Mouse (Mus musculus) stomach, postnatal 0 days (tissue): ENCODE results near the gene Capzb. TPM values are rescaled to one million over a fixed set of nuclear protein-coding genes. Genes with fewer than 3 reads are reported as not detected.

ENCODE experiments used
- ATAC-seq: fragments of 200-750 bp; cut with Nextera tagmentation; 2 replicates; pipeline ENCODE4 v1.8.0; 2017; ENCODE audit not compliant: low FRiP score, low TSS enrichment
- DNase-seq: peaks from one replicate; pipeline ENCODE4 v3.0.0-alpha.2; 2016; ENCODE audit warnings: low spot score
- H3K27ac ChIP-seq: fragments of 300-500 bp; sonication (generic); replicated peaks from 2 replicates; pipeline ENCODE4 v1.5.1; 2014; ENCODE audit warnings: mild to moderate bottlenecking, control low read depth
- H3K27me3 ChIP-seq: fragments of 300-500 bp; sonication (generic); 2 replicates; pipeline ENCODE4 v1.6.1; 2014; ENCODE audit warnings: low read length; ENCODE audit not compliant: control insufficient read depth, insufficient read depth
- H3K36me3 ChIP-seq: fragments of 300-500 bp; sonication (generic); 2 replicates; pipeline ENCODE4 v1.6.1; 2014; ENCODE audit warnings: low read length, mixed read lengths; ENCODE audit not compliant: control insufficient read depth, insufficient read depth
- H3K4me1 ChIP-seq: fragments of 300-500 bp; sonication (generic); replicated peaks from 2 replicates; pipeline ENCODE4 v1.6.1; 2014; ENCODE audit warnings: antibody characterized with exemption; ENCODE audit not compliant: control insufficient read depth, insufficient read depth
- H3K4me2 ChIP-seq: fragments of 300-500 bp; sonication (generic); replicated peaks from 2 replicates; pipeline ENCODE4 v1.6.1; 2014; ENCODE audit warnings: low read depth, mild to moderate bottlenecking, control low read depth, moderate library complexity
- H3K4me3 ChIP-seq: fragments of 300-500 bp; sonication (generic); 2 replicates; pipeline ENCODE4 v1.5.1; 2014; ENCODE audit warnings: low read depth, low read length, control low read depth
- H3K9ac ChIP-seq: fragments of 300-500 bp; sonication (generic); 2 replicates; pipeline ENCODE4 v1.6.1; 2014; ENCODE audit warnings: mild to moderate bottlenecking, low read length, control low read depth, mixed read lengths
- H3K9me3 ChIP-seq: fragments of 300-500 bp; sonication (generic); 2 replicates; pipeline ENCODE4 v1.6.1; 2016; ENCODE audit warnings: low read length; ENCODE audit not compliant: control insufficient read depth
- CTCF ChIP-seq: IDR thresholded peaks from 2 replicates; pipeline ENCODE4 v1.5.1; 2016; ENCODE audit warnings: antibody characterized with exemption, low read depth, mild to moderate bottlenecking, moderate library complexity
- EP300 ChIP-seq: optimal IDR thresholded peaks from 2 replicates; pipeline ENCODE3; 2016; ENCODE audit warnings: antibody characterized with exemption
- WGBS: fragments of 180-500 bp; shearing (Covaris S2); extraction: QIAGEN DNeasy Blood & Tissue Kit; methylation state at CpG from one replicate; pipeline ENCODE4 v1.1.7; 2014; 5-methylcytosine and 5-hydroxymethylcytosine counted together
- polyA plus RNA-seq: library from polyadenylated mRNA; unstranded; fragments of >200 nt; fragmentation: Nextera tagmentation; extraction: Ambion mirVana; gene quantifications from 2 replicates; pipeline ENCODE4 v1.2.1, GENCODE M21; 2015

Gene Capzb
- polyA plus RNA-seq, 1 experiment from 2014 or later, result 341 TPM

GRCm38 (mm10) chr4:139209130-139209840 lies 16.6 kb downstream of the Capzb start:
- WGBS, result 50% methylated on average over 5 of the region's 5 CpGs
- no peak for DNase-seq
- ATAC-seq, result peak; percentile 36

GRCm38 (mm10) chr4:139211975-139212831 lies 19.5 kb downstream of the Capzb start:
- Histone ChIP-seq H3K4me1 (peaks cover 31% of the 10 kb centered on the region), H3K27ac (peak overlapping the region; percentile 81), H3K4me3 (no peak overlapping the region), H3K9ac (no peak overlapping the region), H3K36me3 (no peaks in the 10 kb centered on the region; the same call in 1 of the 2 replicates), H3K4me2 (no peak overlapping the region), H3K27me3 (no peaks in the 10 kb centered on the region), H3K9me3 (no peaks in the 10 kb centered on the region)
- DNase-seq, result peak; percentile 80
- 48% methylated on average over 17 of the region's 17 CpGs for WGBS
- ATAC-seq, result peak; percentile 63
- no peak for TF ChIP-seq EP300
- peak; percentile 71 for TF ChIP-seq CTCF

More at GRCm38 (mm10) chr4:139209130-139209840, 16.6 kb downstream of the Capzb start:
- Histone ChIP-seq H3K4me1 (peaks cover 27% of the 10 kb centered on the region), H3K27ac (peak overlapping the region; percentile 73), H3K9ac (no peak overlapping the region), H3K27me3 (no peaks in the 10 kb centered on the region), H3K4me2 (no peak overlapping the region), H3K4me3 (no peak overlapping the region), H3K36me3 (no peaks in the 10 kb centered on the region), H3K9me3 (no peaks in the 10 kb centered on the region)
- TF ChIP-seq CTCF (no peak), EP300 (no peak)

- DNase-seq, result no peak
- WGBS, result 59% methylated on average over 10 of the region's 10 CpGs
- Histone ChIP-seq H3K4me1 (peaks cover 25% of the 10 kb centered on the region), H3K27ac (peak overlapping the region; percentile 81; the same call in 1 of the 2 replicates), H3K9ac (no peak overlapping the region), H3K36me3 (no peaks in the 10 kb centered on the region; the same call in 1 of the 2 replicates), H3K4me2 (no peak overlapping the region), H3K4me3 (no peak overlapping the region), H3K9me3 (no peaks in the 10 kb centered on the region), H3K27me3 (no peaks in the 10 kb centered on the region)
- no peak for ATAC-seq
- no peak for TF ChIP-seq CTCF
- TF ChIP-seq EP300, result no peak
Measured at GRCm38 (mm10) chr4:139213086-139213485, 20.4 kb downstream of the Capzb start.

GRCm38 (mm10) chr4:139213935-139214371 lies 21.3 kb downstream of the Capzb start:
- no peaks in the 10 kb centered on the region for H3K27me3 ChIP-seq
- DNase-seq (no peak), ATAC-seq (peak; percentile 27; the same call in 1 of the 2 replicates)
- no peak for TF ChIP-seq EP300
- no peak for TF ChIP-seq CTCF
- peak overlapping the region; percentile 2; the same call in 1 of the 2 replicates for H3K9ac ChIP-seq
- H3K36me3 ChIP-seq, result no peaks in the 10 kb centered on the region; the same call in 1 of the 2 replicates
- peaks cover 17% of the 10 kb centered on the region for H3K4me1 ChIP-seq
- H3K9me3 ChIP-seq, result no peaks in the 10 kb centered on the region
- H3K4me3 ChIP-seq, result no peak overlapping the region
- no peak overlapping the region for H3K4me2 ChIP-seq
- peak overlapping the region; percentile 65 for H3K27ac ChIP-seq
- 45% methylated on average over 11 of the region's 11 CpGs for WGBS

GRCm38 (mm10) chr4:139216566-139216965 lies 23.9 kb downstream of the Capzb start:
- no peak overlapping the region for H3K4me2 ChIP-seq
- H3K4me1 ChIP-seq, result peaks cover 16% of the 10 kb centered on the region
- no peak for TF ChIP-seq EP300
- TF ChIP-seq CTCF, result peak; percentile 5; the same call in 1 of the 2 replicates
- DNase-seq, result no peak
- H3K36me3 ChIP-seq, result no peaks in the 10 kb centered on the region; the same call in 1 of the 2 replicates
- H3K4me3 ChIP-seq, result no peak overlapping the region
- H3K9ac ChIP-seq, result no peak overlapping the region
- no peaks in the 10 kb centered on the region for H3K9me3 ChIP-seq
- peak overlapping the region; percentile 45; the same call in 1 of the 2 replicates for H3K27ac ChIP-seq
- H3K27me3 ChIP-seq, result no peaks in the 10 kb centered on the region
- peak; percentile 15; the same call in 1 of the 2 replicates for ATAC-seq
- WGBS, result 49% methylated on average over 9 of the region's 9 CpGs
